Mouse (Mus musculus): ENCODE measurements around the gene Atf6.

DNA sequence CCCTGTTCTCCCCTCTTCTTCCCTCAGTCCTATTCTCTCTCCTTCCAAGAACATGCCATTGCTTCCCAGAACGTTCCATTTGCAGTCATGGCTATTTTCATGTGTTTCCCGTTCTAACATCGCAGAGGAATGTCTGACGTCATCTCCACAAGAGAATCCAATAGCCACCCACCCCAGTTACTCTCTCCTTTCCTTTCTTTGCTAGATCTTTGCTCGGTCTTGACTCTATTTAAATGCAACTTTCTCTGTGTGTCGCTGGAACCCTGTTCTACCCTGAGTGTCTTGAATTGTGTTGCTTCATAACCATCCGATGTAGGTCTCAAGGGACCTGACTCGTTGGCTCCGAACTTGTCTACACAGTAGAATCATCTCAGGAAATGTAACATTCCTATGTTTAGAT, 168.0 kb downstream of the Atf6 start:
- TF ChIP-seq CTCF (IDR thresholded peaks at IDR 0.05; ENCODE audit: low read depth, low read length) (no peak), POLR2A (IDR thresholded peaks at IDR 0.05; ENCODE audit: borderline replicate concordance, low read depth, low read length) (no peak)
